In genomic region chr11:95310007-95310647, GRCm38 (mm10) we compare ENCODE assay signal across 8 mouse cellular contexts. TPM values are rescaled to one million over a fixed set of nuclear protein-coding genes. Genes with fewer than 3 reads are reported as not detected.
A peak's percentile ranks its signal among the peaks of the same experiment; 100 is the strongest.
DNase-seq lines count a peak whose midpoint lies in the region; ATAC-seq lines count a peak whose summit lies in the region.

Gene Kat7 (minus strand): TSS chr11:95310246.

- WGBS in hindbrain, embryonic 14.5 days, result under 1% methylated on average over 42 of the region's 42 CpGs

- peak; percentile 100 for DNase-seq in R1 (ENCODE audit: low read depth, low spot score)
- peak; percentile 96 to 97 for DNase-seq in cerebellum, postnatal 25 days
- DNase-seq in frontal cortex, postnatal 25 days (ENCODE audit: low spot score in 2 of 2), result peak; percentile 86 to 96
- peak; percentile 98 for DNase-seq in hindbrain, embryonic 14.5 days (ENCODE audit: low spot score)
- peak; percentile 97 to 98 for DNase-seq in layer of hippocampus, postnatal 36 days
- DNase-seq in lung, postnatal 36 days, result peak; percentile 99
- peak; percentile 100 for DNase-seq in retina, postnatal 1 day
- DNase-seq in urinary bladder, adult 2 months (ENCODE audit: low spot score), result peak; percentile 85

- H3K4me1 ChIP-seq in hindbrain, embryonic 14.5 days (replicated peaks; ENCODE audit: control insufficient read depth, insufficient read depth, low read length), result peaks cover 19% of the 10 kb centered on the region

- H3K9ac ChIP-seq in hindbrain, embryonic 14.5 days, result peak within 1 kb of the TSS; percentile 98

- no peaks in the 10 kb centered on the region for H3K9me3 ChIP-seq in hindbrain, embryonic 14.5 days (ENCODE audit: control insufficient read depth, low read length)

- no peaks in the 10 kb centered on the region for H3K27me3 ChIP-seq in hindbrain, embryonic 14.5 days (ENCODE audit: control insufficient read depth, insufficient read depth, low read length)

- H3K27ac ChIP-seq in hindbrain, embryonic 14.5 days, result peak within 1 kb of the TSS; percentile 98

- ATAC-seq in hindbrain, embryonic 14.5 days (ENCODE audit: low FRiP score), result peak; percentile 94

- peak within 1 kb of the TSS; percentile 87 for H3K4me2 ChIP-seq in hindbrain, embryonic 14.5 days (replicated peaks)

- peaks cover 11% of the 10 kb centered on the region for H3K36me3 ChIP-seq in hindbrain, embryonic 14.5 days (replicated peaks; ENCODE audit: control insufficient read depth, insufficient read depth)

- peak within 1 kb of the TSS; percentile 98 for H3K4me3 ChIP-seq in hindbrain, embryonic 14.5 days (replicated peaks; ENCODE audit: low read length)

RNA-seq across cellular contexts. Expression of gene Kat7, which starts in this region (rescaled TPM):
- 58.1 and 71.0 TPM in 2 replicates for polyA plus RNA-seq in hindbrain, embryonic 14.5 days (2014; fragmentation: Nextera tagmentation; extraction: Ambion mirVana)
- total RNA-seq in layer of hippocampus, postnatal 36 days (2021), result 10 to 100 TPM; 72.0 to 74.0 TPM
- 36.3 and 38.0 TPM in 2 replicates for polyA plus RNA-seq in urinary bladder, adult 2 months (2012; rRNA removed)

Comparison
In these comparisons a context has a peak if more than half of its experiments do, and no peak if none do; other contexts are left out.
1. Peak in every context shown above with its lines: DNase-seq, ATAC-seq, H3K4me3 ChIP-seq and H3K27ac ChIP-seq.